Mouse (Mus musculus) liver, embryonic 12.5 days (tissue): ENCODE measurements around the gene Olfr221. TPM values are rescaled to one million over a fixed set of nuclear protein-coding genes. Genes with fewer than 3 reads are reported as not detected.
A peak's percentile ranks its signal among the peaks of the same experiment; 100 is the strongest.

Experiments used
- ATAC-seq: fragments of 200-750 bp; cut with Nextera tagmentation; 2 replicates; pipeline ENCODE4 v1.8.0; 2017; ENCODE audit warnings: moderate number of reproducible peaks, mild to moderate bottlenecking, moderate library complexity
- H3K27ac ChIP-seq: fragments of 300-500 bp; sonication (generic); 2 replicates; pipeline ENCODE4 v1.5.1; 2016; ENCODE audit warnings: mild to moderate bottlenecking
- H3K27me3 ChIP-seq: fragments of 300-500 bp; sonication (generic); replicated peaks from 2 replicates; pipeline ENCODE4 v1.6.1; 2016; ENCODE audit warnings: mild to moderate bottlenecking, moderate library complexity
- H3K36me3 ChIP-seq: fragments of 300-500 bp; sonication (generic); 2 replicates; pipeline ENCODE4 v1.6.1; 2016; ENCODE audit warnings: mild to moderate bottlenecking, moderate library complexity
- H3K4me1 ChIP-seq: fragments of 300-500 bp; sonication (generic); 2 replicates; pipeline ENCODE4 v1.6.1; 2016
- H3K4me2 ChIP-seq: fragments of 300-500 bp; sonication (generic); 2 replicates; pipeline ENCODE4 v1.6.1; 2016; ENCODE audit warnings: mild to moderate bottlenecking, moderate library complexity
- H3K4me3 ChIP-seq: fragments of 300-500 bp; sonication (generic); 2 replicates; pipeline ENCODE4 v1.5.1; 2016; ENCODE audit warnings: mild to moderate bottlenecking, moderate library complexity
- H3K9ac ChIP-seq: fragments of 300-500 bp; sonication (generic); 2 replicates; pipeline ENCODE4 v1.6.1; 2016; ENCODE audit warnings: mild to moderate bottlenecking, moderate library complexity
- H3K9me3 ChIP-seq: fragments of 300-500 bp; sonication (generic); replicated peaks from 2 replicates; pipeline ENCODE4 v1.6.1; 2016; ENCODE audit warnings: mild to moderate bottlenecking, moderate library complexity
- whole genome bisulfite sequencing: fragments of 180-500 bp; shearing (Covaris S2); methylation state at CpG from one replicate; pipeline ENCODE4 v1.1.7; 2016; ENCODE audit not compliant: insufficient replicate concordance; 5-methylcytosine and 5-hydroxymethylcytosine counted together
- polyA plus RNA-seq: library from polyadenylated mRNA; unstranded; fragments of >200 nt; fragmentation: Nextera tagmentation; extraction: Ambion mirVana; gene quantifications from 2 replicates; pipeline ENCODE4 v1.2.1, GENCODE M21; 2016

The Olfr221 gene
- polyA plus RNA-seq, 1 experiment from 2014 or later = not detected

- Histone ChIP-seq H3K4me1 (no peaks in the 10 kb centered on the region), H3K9ac (no peak overlapping the region), H3K27ac (no peak overlapping the region), H3K27me3 (no peaks in the 10 kb centered on the region; the same call in 1 of the 2 replicates), H3K9me3 (no peaks in the 10 kb centered on the region), H3K4me2 (no peak overlapping the region), H3K4me3 (no peak overlapping the region), H3K36me3 (no peaks in the 10 kb centered on the region)
- 71% methylated on average over 6 of the region's 6 CpGs for WGBS
- no peak for ATAC-seq
Measured at GRCm38 (mm10) chr14:52035926-52036325, 6.3 kb downstream of the Olfr221 start.

GRCm38 (mm10) chr14:52026342-52026741, 15.9 kb downstream of the Olfr221 start:
- Histone ChIP-seq H3K36me3 (no peaks in the 10 kb centered on the region), H3K9ac (no peak overlapping the region), H3K9me3 (no peaks in the 10 kb centered on the region), H3K27ac (no peak overlapping the region), H3K27me3 (0 out of 2 replicates have a peak, but pooled peaks cover 4% of the 10 kb centered on the region), H3K4me3 (no peak overlapping the region), H3K4me2 (no peak overlapping the region), H3K4me1 (peaks cover 41% of the 10 kb centered on the region)
- WGBS = 80% methylated on average over 4 of the region's 4 CpGs
- no peak for ATAC-seq

- peak; percentile 36; the same call in 1 of the 2 replicates for ATAC-seq
- peaks cover 52% of the 10 kb centered on the region for H3K4me1 ChIP-seq
- peak overlapping the region; percentile 89 for H3K4me2 ChIP-seq
- no peaks in the 10 kb centered on the region for H3K36me3 ChIP-seq
- H3K9ac ChIP-seq = peak overlapping the region; percentile 66; the same call in 1 of the 2 replicates
- no peaks in the 10 kb centered on the region for H3K9me3 ChIP-seq
- 0 out of 2 replicates have a peak, but pooled peaks cover 4% of the 10 kb centered on the region for H3K27me3 ChIP-seq
- peak overlapping the region; percentile 97 for H3K27ac ChIP-seq
- WGBS = 39% methylated on average over 2 of the region's 2 CpGs
- H3K4me3 ChIP-seq = no peak overlapping the region
Measured at GRCm38 (mm10) chr14:52024133-52024532, 18.1 kb downstream of the Olfr221 start.

GRCm38 (mm10) chr14:52022709-52023459, 19.4 kb downstream of the Olfr221 start:
- Histone ChIP-seq H3K9me3 (no peaks in the 10 kb centered on the region), H3K27ac (peak overlapping the region; percentile 97), H3K36me3 (0 out of 2 replicates have a peak, but pooled peaks cover 2% of the 10 kb centered on the region), H3K9ac (peak overlapping the region; percentile 66), H3K27me3 (0 out of 2 replicates have a peak, but pooled peaks cover 4% of the 10 kb centered on the region), H3K4me2 (peak overlapping the region; percentile 89), H3K4me3 (peak overlapping the region; percentile 49), H3K4me1 (peaks cover 64% of the 10 kb centered on the region)
- 8% methylated on average over 23 of the region's 23 CpGs for WGBS
- ATAC-seq = peak; percentile 20

- Histone ChIP-seq H3K4me1 (peaks cover 70% of the 10 kb centered on the region), H3K9ac (peak overlapping the region; percentile 66), H3K27ac (peak overlapping the region; percentile 97)
Measured at GRCm38 (mm10) chr14:52022244-52022708, 20.0 kb downstream of the Olfr221 start.

GRCm38 (mm10) chr14:52021568-52022212, 20.6 kb downstream of the Olfr221 start:
- Histone ChIP-seq H3K9me3 (no peaks in the 10 kb centered on the region), H3K4me1 (peaks cover 75% of the 10 kb centered on the region), H3K36me3 (0 out of 2 replicates have a peak, but pooled peaks cover 5% of the 10 kb centered on the region), H3K27ac (peak overlapping the region; percentile 97), H3K4me2 (peak overlapping the region; percentile 89), H3K9ac (peak overlapping the region; percentile 90), H3K4me3 (no peak overlapping the region), H3K27me3 (no peaks in the 10 kb centered on the region)
- WGBS = 55% methylated on average over 8 of the region's 8 CpGs
- ATAC-seq = peak; percentile 8; the same call in 1 of the 2 replicates

More at GRCm38 (mm10) chr14:52022244-52022708, 20.0 kb downstream of the Olfr221 start:
- 66% methylated on average over 3 of the region's 3 CpGs for WGBS
- Histone ChIP-seq H3K4me3 (peak overlapping the region; percentile 49), H3K4me2 (peak overlapping the region; percentile 89), H3K9me3 (no peaks in the 10 kb centered on the region), H3K36me3 (0 out of 2 replicates have a peak, but pooled peaks cover 5% of the 10 kb centered on the region), H3K27me3 (0 out of 2 replicates have a peak, but pooled peaks cover under 1% of the 10 kb centered on the region)
- ATAC-seq = no peak

GRCm38 (mm10) chr14:52021138-52021529, 21.1 kb downstream of the Olfr221 start:
- H3K9ac ChIP-seq = peak overlapping the region; percentile 90
- H3K27ac ChIP-seq = peak overlapping the region; percentile 97
- H3K4me1 ChIP-seq = peaks cover 80% of the 10 kb centered on the region
- H3K4me2 ChIP-seq = peak overlapping the region; percentile 89
- WGBS = 72% methylated on average over 4 of the region's 4 CpGs
- H3K4me3 ChIP-seq = peak overlapping the region; percentile 72; the same call in 1 of the 2 replicates
- ATAC-seq = no peak
- no peaks in the 10 kb centered on the region for H3K27me3 ChIP-seq
- H3K36me3 ChIP-seq = 0 out of 2 replicates have a peak, but pooled peaks cover 5% of the 10 kb centered on the region
- no peaks in the 10 kb centered on the region for H3K9me3 ChIP-seq

- WGBS = 15% methylated on average over 15 of the region's 15 CpGs
- Histone ChIP-seq H3K36me3 (0 out of 2 replicates have a peak, but pooled peaks cover 5% of the 10 kb centered on the region), H3K27me3 (no peaks in the 10 kb centered on the region), H3K4me2 (peak within 1 kb of the TSS; percentile 89), H3K27ac (peak within 1 kb of the TSS; percentile 97), H3K9me3 (no peaks in the 10 kb centered on the region), H3K4me3 (peak within 1 kb of the TSS; percentile 72), H3K4me1 (peaks cover 86% of the 10 kb centered on the region), H3K9ac (peak within 1 kb of the TSS; percentile 90)
- peak; percentile 73 for ATAC-seq
Measured at GRCm38 (mm10) chr14:52020486-52021137, 21.6 kb downstream of the Olfr221 start, which contains the start of gene Zfp219. Gene Zfp219, minus strand, starts transcription at chr14:52020733.

GRCm38 (mm10) chr14:52019590-52020340, 22.5 kb downstream of the Olfr221 start:
- H3K27me3 ChIP-seq = no peaks in the 10 kb centered on the region
- H3K27ac ChIP-seq = peak overlapping the region; percentile 97
- H3K4me2 ChIP-seq = peak overlapping the region; percentile 89
- no peaks in the 10 kb centered on the region for H3K9me3 ChIP-seq
- 0 out of 2 replicates have a peak, but pooled peaks cover 5% of the 10 kb centered on the region for H3K36me3 ChIP-seq
- peaks cover 87% of the 10 kb centered on the region for H3K4me1 ChIP-seq
- 2% methylated on average over 64 of the region's 74 CpGs for WGBS
- peak overlapping the region; percentile 72 for H3K4me3 ChIP-seq
- peak overlapping the region; percentile 90 for H3K9ac ChIP-seq
- ATAC-seq = peak; percentile 83

- peak overlapping the region; percentile 97 for H3K27ac ChIP-seq
- peak; percentile 34 for ATAC-seq
- no peaks in the 10 kb centered on the region for H3K27me3 ChIP-seq
- no peaks in the 10 kb centered on the region for H3K9me3 ChIP-seq
- H3K4me1 ChIP-seq = peaks cover 86% of the 10 kb centered on the region
- H3K4me2 ChIP-seq = peak overlapping the region; percentile 89
- WGBS = 24% methylated on average over 12 of the region's 12 CpGs
- H3K4me3 ChIP-seq = peak overlapping the region; percentile 72
- H3K36me3 ChIP-seq = 0 out of 2 replicates have a peak, but pooled peaks cover 5% of the 10 kb centered on the region
- H3K9ac ChIP-seq = peak overlapping the region; percentile 90
Measured at GRCm38 (mm10) chr14:52019051-52019589, 23.1 kb downstream of the Olfr221 start.
